In the genomic region with DNA sequence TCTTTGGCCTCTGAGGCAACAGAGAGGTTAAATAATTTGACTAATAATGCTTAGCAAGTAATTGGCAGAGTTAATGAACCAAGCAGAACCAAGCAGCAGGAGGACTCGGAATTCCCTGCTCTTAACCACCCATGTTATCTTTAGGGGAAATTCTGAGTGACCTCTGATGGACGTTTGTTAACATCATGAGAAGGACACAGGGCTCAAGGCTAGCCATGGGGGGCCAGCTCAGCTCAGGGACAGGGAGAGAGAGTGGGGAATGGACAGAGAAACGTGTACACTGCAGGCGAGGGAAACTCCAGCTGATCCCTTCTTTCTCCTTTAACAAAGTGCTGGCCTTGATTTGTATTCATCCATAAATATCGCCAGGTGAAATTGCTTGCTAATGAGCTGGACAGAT, we compare ENCODE assay signal across 30 mouse cellular contexts. TPM values are rescaled to one million over a fixed set of nuclear protein-coding genes. Genes with fewer than 3 reads are reported as not detected.
"Had no signal": no experiment of that assay in that cellular context is flagged by ENCODE, and none has a peak within 500 bp of the region (broad histone marks: within the 10 kb centered on the region; RNA-seq: fewer than 3 reads in every experiment).

No protein-coding gene starts in this region.

- H3K4me1 ChIP-seq: intestine, embryonic 15.5 days had no signal

- H3K9me3 ChIP-seq: heart, embryonic 13.5 days; heart, embryonic 15.5 days; hindbrain, embryonic 10.5 days; hindbrain, embryonic 12.5 days; intestine, embryonic 15.5 days; kidney, embryonic 15.5 days; limb, embryonic 13.5 days; limb, embryonic 15.5 days; liver, embryonic 12.5 days had no signal

- H3K4me3 ChIP-seq: gastrocnemius, adult 2 months; heart, adult 2 months; heart, embryonic 13.5 days; heart, embryonic 15.5 days; hindbrain, embryonic 10.5 days; hindbrain, embryonic 12.5 days; intestine, embryonic 15.5 days; kidney, embryonic 15.5 days; limb, embryonic 13.5 days; limb, embryonic 15.5 days; liver, embryonic 12.5 days had no signal

- H3K9ac ChIP-seq: heart, embryonic 13.5 days; heart, embryonic 15.5 days; hindbrain, embryonic 12.5 days; hindbrain, embryonic 14.5 days; intestine, embryonic 15.5 days; kidney, embryonic 15.5 days; limb, embryonic 13.5 days; limb, embryonic 15.5 days; liver, embryonic 12.5 days; liver, embryonic 14.5 days had no signal

- H3K4me2 ChIP-seq: heart, embryonic 11.5 days; heart, embryonic 13.5 days; heart, embryonic 15.5 days; hindbrain, embryonic 12.5 days; hindbrain, embryonic 14.5 days; intestine, embryonic 15.5 days; kidney, embryonic 15.5 days; limb, embryonic 13.5 days; limb, embryonic 15.5 days; liver, embryonic 12.5 days had no signal

- H3K36me3 ChIP-seq: heart, embryonic 15.5 days; hindbrain, embryonic 10.5 days; hindbrain, embryonic 12.5 days; intestine, embryonic 15.5 days; kidney, embryonic 15.5 days; limb, embryonic 13.5 days; limb, embryonic 15.5 days; liver, embryonic 12.5 days had no signal

- H3K27me3 ChIP-seq: heart, embryonic 13.5 days; heart, embryonic 15.5 days; hindbrain, embryonic 12.5 days; intestine, embryonic 15.5 days; kidney, embryonic 15.5 days; limb, embryonic 13.5 days; limb, embryonic 15.5 days; liver, embryonic 12.5 days had no signal

- H3K27ac ChIP-seq: gastrocnemius, adult 2 months; heart, adult 2 months; heart, embryonic 13.5 days; heart, embryonic 15.5 days; hindbrain, embryonic 10.5 days; hindbrain, embryonic 12.5 days; hindbrain, embryonic 14.5 days; intestine, embryonic 15.5 days; kidney, embryonic 15.5 days; kidney, postnatal 0 days; limb, embryonic 13.5 days; limb, embryonic 15.5 days; liver, embryonic 12.5 days; liver, embryonic 14.5 days had no signal

- DNase-seq: gastrocnemius, adult 2 months; gastrocnemius, postnatal 10 days; gastrocnemius, postnatal 25 days; heart, adult 2 months; heart, postnatal 14 days; heart, postnatal 4 days; kidney, adult 18-20 months; kidney, adult 8-10 months; kidney, postnatal 14 days; kidney, postnatal 36 days; layer of hippocampus, adult 9-11 months; layer of hippocampus, postnatal 36 days; left cerebral cortex, postnatal 4 days had no signal

- ATAC-seq: hindbrain, embryonic 16.5 days; inflammation-experienced regulatory T-cells, adult 6 months; intestine, embryonic 15.5 days; intestine, postnatal 0 days; liver, embryonic 12.5 days had no signal

RNA-seq across cellular contexts. Expression of a gene that starts 51.0 kb away (rescaled TPM):
- total RNA-seq: granulocyte monocyte progenitor cell, adult 5-6 weeks had no signal
